Mouse (Mus musculus) erythroblast, embryonic 14.5 days (primary cell): ENCODE results near the gene Atp2a1.

Experiments used
- GATA1 ChIP-seq: IDR thresholded peaks from 2 replicates; pipeline ENCODE4 v1.6.1; 2012; ENCODE audit warnings: low read length, inconsistent platforms, mixed read lengths
- TAL1 ChIP-seq: IDR thresholded peaks from 3 replicates; pipeline ENCODE4 v1.6.1; 2012; ENCODE audit warnings: low read length, inconsistent platforms, mixed read lengths

DNA sequence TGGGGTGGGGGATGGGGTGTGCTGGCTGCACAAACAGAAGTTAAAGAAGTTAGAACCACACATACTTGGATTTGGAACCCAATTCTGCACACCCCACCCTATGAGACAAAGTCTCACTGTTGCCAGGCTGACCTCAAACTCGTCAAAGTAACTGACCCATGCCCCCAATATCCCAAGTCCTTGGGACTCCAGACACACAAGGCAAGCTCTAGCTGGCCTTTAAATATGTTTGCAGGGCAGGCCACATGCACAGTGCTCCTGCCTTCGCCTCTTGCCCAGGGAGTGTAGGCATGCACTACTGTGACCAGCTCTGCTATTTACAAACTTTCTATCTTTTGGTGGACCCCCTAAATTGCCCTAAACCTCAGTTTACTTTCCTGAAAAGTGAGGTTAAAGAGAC, 7.7 kb downstream of the Atp2a1 start:
- TF ChIP-seq GATA1: no peak
- no peak for TF ChIP-seq TAL1
